Mouse (Mus musculus) monocyte, adult 2 months (primary cell): ENCODE measurements around the gene Tmem80.

Source experiments
- DNase-seq, 2 experiments: peaks; one replicate each; pipeline ENCODE4 v3.0.0; 2022; ENCODE audit warnings: low spot score in 2 of 2, low read depth in 1 of 2

Gene Tmem80

GRCm38 (mm10) chr7:141324686-141325085 lies 2.9 kb upstream of the Tmem80 start:
- DNase-seq, result no peak

GRCm38 (mm10) chr7:141326546-141327446 lies 743 bp upstream of the Tmem80 start:
- DNase-seq, result peak in 1 of 2 experiments; percentile 10

- no peak for DNase-seq
These were observed 943 bp downstream of the Tmem80 start for GRCm38 (mm10) chr7:141328373-141328990.

GRCm38 (mm10) chr7:141330706-141331105 lies 3.2 kb downstream of the Tmem80 start:
- no peak for DNase-seq

DNA sequence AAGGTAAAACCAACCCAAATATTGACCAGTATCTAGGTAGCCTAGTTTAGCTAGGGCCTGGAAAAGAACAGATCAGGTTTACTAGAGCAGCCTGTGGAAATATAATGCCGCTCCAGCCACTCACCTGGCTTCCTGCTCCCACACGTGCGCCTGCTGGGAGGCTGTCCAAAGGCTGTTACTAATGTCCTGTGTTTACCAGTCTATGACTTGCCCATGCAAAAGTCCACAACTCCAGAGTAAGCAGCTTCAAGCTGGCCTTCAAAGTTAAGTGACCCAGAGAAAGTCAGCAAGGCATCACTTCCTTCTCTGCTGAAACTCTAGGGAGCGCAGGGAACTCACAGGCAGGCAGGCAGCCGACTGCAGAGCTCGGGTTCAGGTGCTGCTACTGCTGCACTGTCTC lies 4.5 kb downstream of the Tmem80 start:
- no peak for DNase-seq

- DNase-seq, result no peak
These were observed 7.6 kb downstream of the Tmem80 start for GRCm38 (mm10) chr7:141335044-141335579.

DNA sequence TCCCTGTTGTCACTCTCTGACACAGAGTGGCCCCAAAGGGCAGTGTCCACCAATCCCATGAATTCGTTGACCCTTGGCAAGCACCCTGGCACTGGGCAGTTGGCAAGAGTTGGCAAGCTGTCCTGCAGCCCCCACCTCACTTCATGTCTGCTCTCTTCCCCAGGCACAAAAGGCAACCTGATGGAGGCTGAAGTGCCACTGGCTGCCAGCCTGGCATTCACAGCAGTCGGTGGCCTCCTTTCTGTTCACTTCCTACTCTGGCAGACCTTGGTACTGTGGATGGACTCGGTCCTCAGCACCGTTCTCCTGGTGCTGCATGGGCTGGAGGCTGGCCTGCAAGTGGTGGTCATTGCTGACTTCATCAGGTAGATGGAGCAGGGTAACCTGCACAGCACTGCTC lies 8.1 kb downstream of the Tmem80 start:
- no peak for DNase-seq

DNA sequence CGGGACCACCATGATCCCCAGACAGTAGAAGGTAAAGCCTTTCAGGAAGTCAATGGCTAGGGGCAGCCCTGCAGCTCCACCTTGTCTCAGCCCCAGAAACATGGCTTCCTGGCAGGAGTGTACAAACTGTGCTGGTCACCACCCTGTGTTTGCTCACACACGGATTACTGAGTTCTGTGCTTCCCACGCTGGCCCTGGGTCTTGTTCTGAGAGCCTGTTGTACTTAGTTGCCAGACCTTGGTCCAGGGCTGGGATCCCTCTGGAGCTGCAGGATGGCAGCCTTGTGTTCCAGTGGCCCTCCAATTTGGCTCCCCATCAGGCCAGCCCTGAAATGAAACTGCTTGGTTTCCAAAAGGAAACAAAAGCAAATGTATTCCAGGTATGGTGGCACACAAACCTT lies 8.8 kb downstream of the Tmem80 start:
- no peak for DNase-seq

- no peak for DNase-seq
These were observed 10.3 kb downstream of the Tmem80 start for GRCm38 (mm10) chr7:141337716-141338416.

GRCm38 (mm10) chr7:141338576-141339131 lies 11.1 kb downstream of the Tmem80 start, which contains the start of gene Eps8l2:
TSS of gene Eps8l2 (plus strand) at chr7:141338880.
- no peak for DNase-seq

- DNase-seq, result no peak
These were observed 11.8 kb downstream of the Tmem80 start for GRCm38 (mm10) chr7:141339215-141339920.

DNA sequence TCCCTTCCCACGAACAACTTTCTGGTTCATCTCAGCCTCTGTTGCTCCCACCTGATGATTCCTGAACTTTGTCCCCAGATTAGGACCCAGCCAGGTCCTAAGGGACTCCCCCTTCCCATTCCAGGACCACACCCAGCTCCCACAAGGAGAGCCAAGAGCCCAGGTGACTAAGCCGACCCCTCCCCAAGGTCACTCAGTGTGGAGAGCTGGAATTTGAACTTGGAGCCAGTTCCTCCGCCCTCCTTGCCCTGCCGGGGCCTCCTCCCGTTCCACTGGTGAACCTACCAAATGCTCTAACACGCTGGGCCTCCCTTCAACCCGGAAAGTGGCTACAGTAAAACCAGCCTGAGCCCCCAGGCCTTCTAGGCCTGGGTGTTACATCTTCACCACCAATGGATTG lies 12.5 kb downstream of the Tmem80 start:
- no peak for DNase-seq

DNA sequence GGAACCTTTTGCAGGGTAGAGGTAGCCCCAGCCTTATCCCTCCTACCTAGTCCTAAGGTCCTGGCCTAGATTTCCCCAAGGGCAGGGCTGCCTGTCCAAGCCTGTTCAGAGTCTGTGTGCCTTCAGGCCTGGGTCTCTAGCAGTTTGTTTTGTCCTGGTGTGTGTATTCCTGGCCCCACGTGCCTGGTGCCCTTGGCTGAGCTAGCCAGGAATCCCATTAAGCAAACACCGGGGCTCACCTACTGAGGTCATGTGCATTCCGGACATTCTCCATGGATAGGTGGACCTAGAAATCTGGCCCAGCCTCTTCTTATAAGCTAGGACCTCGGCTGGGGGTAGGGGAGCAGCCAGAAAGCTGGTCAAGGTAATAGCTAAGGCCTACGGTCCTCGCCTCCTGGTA lies 12.9 kb downstream of the Tmem80 start:
- DNase-seq, result no peak

GRCm38 (mm10) chr7:141341689-141342226 lies 14.2 kb downstream of the Tmem80 start:
- no peak for DNase-seq

DNA sequence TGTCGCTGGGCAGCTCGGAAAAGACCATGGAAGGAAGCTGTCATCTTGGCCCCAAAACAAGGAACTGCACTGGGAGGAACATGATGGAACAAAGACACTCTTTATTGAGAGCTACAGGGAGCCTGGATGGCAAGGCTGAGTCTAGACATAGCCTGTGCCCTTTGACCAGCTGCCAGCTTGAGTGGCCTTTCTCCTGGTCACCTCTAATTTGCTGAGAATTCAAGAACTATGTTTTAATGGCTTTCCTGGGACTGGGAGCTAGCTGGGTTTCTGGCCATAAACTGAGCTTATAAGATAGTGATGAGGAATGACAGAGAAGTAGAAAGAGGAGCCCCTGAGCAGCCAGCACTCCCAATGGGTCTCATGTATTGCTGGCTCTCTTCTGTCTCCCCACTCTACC lies 15.7 kb downstream of the Tmem80 start:
- DNase-seq, result no peak

- DNase-seq, result no peak
These were observed 16.2 kb downstream of the Tmem80 start for GRCm38 (mm10) chr7:141343696-141344095.

GRCm38 (mm10) chr7:141344787-141345186 lies 17.2 kb downstream of the Tmem80 start:
- DNase-seq, result no peak

DNA sequence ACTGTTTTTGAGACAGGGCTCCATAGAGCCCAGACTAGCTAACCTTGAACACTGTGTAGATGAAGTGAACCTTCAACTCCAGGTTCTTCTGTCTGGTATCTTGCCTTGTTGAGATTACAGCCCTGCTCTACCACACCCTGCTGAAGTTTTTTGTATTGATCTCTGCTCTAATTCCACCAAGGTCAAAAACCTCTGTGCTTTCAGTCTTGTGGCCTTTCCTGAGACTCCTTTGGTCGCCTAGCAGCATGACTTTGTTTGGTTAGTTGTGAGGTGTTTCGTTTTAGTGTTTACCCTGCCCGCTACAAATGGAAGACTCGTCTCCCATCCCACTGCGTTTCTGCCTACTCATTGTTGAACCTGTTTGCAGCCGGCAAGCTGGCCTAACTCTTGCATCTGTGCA lies 23.5 kb downstream of the Tmem80 start:
- no peak for DNase-seq

DNA sequence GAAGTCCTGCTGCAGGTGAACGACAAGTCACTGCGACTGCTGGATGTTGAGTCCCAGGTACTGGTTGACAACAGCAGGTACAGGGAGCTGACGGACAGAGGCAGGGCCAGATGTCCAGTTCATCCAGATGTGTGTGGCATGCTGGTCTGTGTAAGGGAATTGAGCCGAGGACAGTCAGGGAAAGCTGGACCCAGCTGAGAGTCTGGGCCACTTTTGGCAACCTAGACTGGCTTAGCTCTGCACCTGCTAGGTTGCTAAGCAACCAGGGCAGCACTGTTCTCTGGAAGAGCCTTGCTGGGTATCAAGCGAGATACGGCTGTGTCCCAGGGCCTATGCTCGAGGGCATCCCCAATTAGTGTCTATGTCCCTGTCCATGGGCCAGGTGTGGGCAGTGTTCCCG lies 27.5 kb downstream of the Tmem80 start:
- no peak for DNase-seq

DNA sequence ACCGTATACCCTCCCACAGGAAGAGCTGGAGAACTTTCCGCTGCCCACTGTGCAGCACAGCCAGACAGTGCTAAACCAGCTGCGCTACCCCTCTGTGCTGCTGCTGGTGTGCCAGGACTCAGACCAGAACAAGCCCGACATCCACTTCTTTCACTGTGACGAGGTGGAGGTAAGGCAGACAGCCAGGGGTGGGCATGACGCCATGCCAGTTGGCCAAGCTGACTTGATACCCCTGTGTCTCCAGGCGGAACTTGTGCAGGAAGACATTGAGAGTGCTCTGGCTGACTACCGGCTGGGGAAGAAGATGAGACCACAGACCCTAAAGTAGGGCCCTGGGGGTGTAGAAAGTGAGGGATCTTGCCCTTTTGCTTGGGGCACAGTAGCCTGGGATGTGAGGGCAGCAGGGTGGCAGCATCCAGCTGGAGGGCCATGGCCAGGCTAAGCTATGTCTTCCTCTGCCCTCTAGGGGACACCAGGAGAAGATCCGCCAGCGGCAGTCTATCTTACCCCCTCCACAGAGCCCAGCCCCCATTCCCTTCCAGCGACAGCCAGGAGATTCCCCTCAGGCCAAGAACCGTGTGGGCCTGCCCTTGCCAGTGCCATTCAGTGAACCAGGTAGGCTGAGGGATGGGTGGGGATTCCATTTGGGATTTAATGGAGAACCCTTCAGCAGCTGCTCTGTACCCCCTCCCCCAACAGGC lies 28.2 kb downstream of the Tmem80 start:
- DNase-seq, result no peak
